Mouse (Mus musculus) C2C12 (cell line): ENCODE results near the gene 6330409D20Rik.

ENCODE experiments used
- CTCF ChIP-seq: IDR thresholded peaks from one replicate; pipeline ENCODE4 v1.5.1; 2011; ENCODE audit not compliant: control insufficient read depth, insufficient read depth, insufficient read length
- FOSL1 ChIP-seq: IDR thresholded peaks from one replicate; pipeline ENCODE4 v1.8.0; 2011; ENCODE audit warnings: mild to moderate bottlenecking, low read length; ENCODE audit not compliant: poor library complexity, insufficient read depth, severe bottlenecking

DNA sequence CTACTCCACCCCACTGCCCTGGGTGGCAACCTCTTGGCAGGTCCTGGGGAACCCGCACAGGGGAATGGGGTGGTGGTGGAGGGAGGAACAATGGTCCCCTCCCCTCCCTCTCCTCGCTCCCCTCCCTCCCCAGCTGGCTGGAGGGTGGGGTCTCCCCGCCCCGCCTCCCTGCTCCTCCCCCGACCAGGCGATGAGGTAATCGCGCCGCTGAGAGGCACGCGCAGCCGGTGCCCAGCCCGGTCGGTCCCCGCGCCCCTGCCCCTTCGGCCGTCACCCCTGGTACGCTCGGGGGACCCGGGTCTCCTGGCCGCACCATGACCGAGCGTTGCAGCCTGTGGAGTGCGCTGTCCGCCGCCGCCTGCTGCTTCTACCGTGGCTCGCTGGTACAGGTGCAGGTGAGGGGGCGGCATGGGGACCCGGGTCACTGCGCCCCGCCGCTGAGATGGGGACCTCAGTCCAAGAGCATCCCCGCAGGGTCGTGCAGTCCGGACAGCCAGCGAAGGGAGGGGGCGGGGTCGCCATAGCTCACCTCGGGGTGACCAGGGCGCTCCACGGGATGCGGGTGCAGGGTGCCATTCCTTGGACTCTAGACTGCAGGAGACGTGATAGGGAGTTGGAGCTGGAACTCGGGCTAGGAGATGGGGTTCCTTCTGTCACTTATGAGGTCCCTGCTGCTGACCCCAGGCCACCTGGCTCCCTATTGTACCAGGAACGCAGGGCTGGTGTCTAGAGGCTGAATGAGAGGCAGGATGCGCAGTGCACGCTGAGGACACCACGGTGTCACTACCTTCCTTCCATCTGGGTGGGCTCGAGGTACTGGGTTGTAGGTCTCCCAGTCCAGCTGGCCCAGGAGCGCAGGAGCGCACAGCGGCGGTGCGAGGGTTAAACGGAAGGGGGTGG is 707 bp upstream of the 6330409D20Rik start:
- no peak for TF ChIP-seq CTCF
- no peak for TF ChIP-seq FOSL1
